Mouse (Mus musculus) spleen, postnatal 36 days (tissue): ENCODE measurements around the gene Ifna9.
"Not testable (repeated sequence)": the region's sequence is repeated elsewhere in the genome, so short reads cannot be mapped to it uniquely, and the experiment has no call there.

Experiments
- DNase-seq, 2 experiments: peaks; one replicate each; pipeline ENCODE4 v3.0.0; 2022; ENCODE audit warnings: low spot score in 2 of 2, mixed read lengths in 1 of 2

Gene Ifna9

GRCm38 (mm10) chr4:88592285-88592684 is at the start of gene Ifna9:
Gene Ifna9, minus strand, starts transcription at chr4:88592385.
- DNase-seq, result no peak

GRCm38 (mm10) chr4:88641077-88641831 is 49.1 kb upstream of the Ifna9 start:
- peak; percentile 77 to 87 for DNase-seq

- DNase-seq, result no peak
Observed at GRCm38 (mm10) chr4:88640704-88641076, 48.5 kb upstream of the Ifna9 start.

- no peak for DNase-seq
Observed at GRCm38 (mm10) chr4:88634311-88634710, 42.1 kb upstream of the Ifna9 start, which contains the start of gene C87499. Gene C87499, minus strand, starts transcription at chr4:88634411.

- DNase-seq, result no peak
Observed at GRCm38 (mm10) chr4:88603276-88603675, 11.1 kb upstream of the Ifna9 start, which contains the start of gene Ifna12. Gene Ifna12, minus strand, starts transcription at chr4:88603376.

- no peak for DNase-seq
Observed at GRCm38 (mm10) chr4:88571698-88572097, 20.5 kb downstream of the Ifna9 start, which contains the start of gene Ifna14. Gene Ifna14, minus strand, starts transcription at chr4:88571798.

GRCm38 (mm10) chr4:88561791-88562190 is 30.4 kb downstream of the Ifna9 start:
- DNase-seq, result no peak

- not testable (repeated sequence) for DNase-seq
Observed at GRCm38 (mm10) chr4:88558145-88558544, 34.0 kb downstream of the Ifna9 start, which contains the start of gene Ifna15. Gene Ifna15, minus strand, starts transcription at chr4:88558245.

GRCm38 (mm10) chr4:88550161-88550945 is 41.8 kb downstream of the Ifna9 start:
- peak; percentile 70 to 77 for DNase-seq

- DNase-seq, result no peak
Observed at GRCm38 (mm10) chr4:88547986-88548385, 44.2 kb downstream of the Ifna9 start.

GRCm38 (mm10) chr4:88543649-88544234 is 48.4 kb downstream of the Ifna9 start:
- DNase-seq, result peak in 1 of 2 experiments; percentile 31
